Mouse (Mus musculus): Measurements from ENCODE around the gene Tmpo. TPM values are rescaled to one million over a fixed set of nuclear protein-coding genes. Genes with fewer than 3 reads are reported as not detected.
"Not testable (repeated sequence)": the region's sequence is repeated elsewhere in the genome, so short reads cannot be mapped to it uniquely, and the experiment has no call there.

Gene Tmpo
- polyA plus RNA-seq, 1 experiment from 2014 or later = 162 TPM

DNA sequence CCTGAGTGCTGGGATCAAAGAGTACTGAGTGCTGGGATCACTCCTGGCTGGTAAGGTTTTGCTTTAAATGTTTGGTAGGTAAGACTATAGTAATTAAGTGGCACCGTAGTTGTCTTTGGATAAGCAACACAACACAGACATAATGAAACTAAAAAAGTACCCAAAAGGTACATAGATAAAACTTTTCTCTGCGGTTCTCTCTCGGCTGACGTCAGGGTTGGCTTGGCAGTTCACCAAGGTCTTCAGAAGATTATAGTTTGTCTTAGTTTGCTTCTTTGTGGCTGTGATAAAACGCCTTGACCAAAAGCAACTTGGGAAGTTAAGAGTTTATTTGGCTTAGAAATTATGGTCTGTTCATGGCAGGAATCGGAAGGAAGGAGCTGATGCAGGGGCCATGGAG is 8.4 kb upstream of the Tmpo start:
- Histone ChIP-seq H3K36me3 (ENCODE audit: control insufficient read depth, insufficient read depth, low read length) (no peaks in the 10 kb centered on the region), H3K4me1 (ENCODE audit: control insufficient read depth, insufficient read depth, low read length) (peaks cover 7% of the 10 kb centered on the region; the same call in 1 of the 2 replicates), H3K9me3 (ENCODE audit: control insufficient read depth, low read length) (no peaks in the 10 kb centered on the region), H3K4me2 (ENCODE audit: low read length) (no peak overlapping the region), H3K4me3 (replicated peaks; ENCODE audit: low read depth, low read length) (no peak overlapping the region), H3K27me3 (ENCODE audit: control insufficient read depth, insufficient read depth, low read length) (no peaks in the 10 kb centered on the region), H3K9ac (replicated peaks; ENCODE audit: low read length) (no peak overlapping the region), H3K27ac (replicated peaks; ENCODE audit: low read depth, low read length) (no peak overlapping the region)
- ATAC-seq (ENCODE audit: low FRiP score, low TSS enrichment) (no peak), DNase-seq (no peak)
- WGBS = 94% methylated on average over 6 of the region's 6 CpGs

DNA sequence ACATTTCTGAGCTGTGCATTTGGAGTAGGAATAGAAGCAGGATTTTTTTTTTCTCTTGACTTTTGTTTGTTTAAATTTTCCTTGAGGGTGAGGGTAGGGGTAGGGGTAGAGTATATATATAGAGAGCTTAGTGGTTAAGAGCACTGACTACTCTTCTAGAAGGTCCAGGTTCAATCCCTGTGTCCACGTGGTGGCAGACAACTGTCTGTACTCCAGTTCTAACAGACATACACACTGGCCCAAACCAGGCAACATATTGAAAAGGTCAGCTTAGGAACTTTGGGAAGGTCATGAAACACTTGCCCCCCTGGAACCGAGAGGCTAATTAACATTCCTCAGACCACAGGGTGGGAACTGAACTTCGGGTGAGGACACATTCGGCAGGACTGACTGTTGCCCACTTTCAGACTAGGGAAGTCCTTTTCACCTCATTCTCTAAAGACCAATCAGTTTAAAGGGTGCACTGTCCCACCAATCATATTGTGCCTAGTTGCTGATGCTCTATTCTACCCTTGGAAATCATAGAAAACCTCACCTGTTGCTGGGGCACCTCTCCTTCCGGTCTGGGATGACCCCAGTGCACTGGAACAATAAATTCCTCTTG is 7.7 kb upstream of the Tmpo start:
- no peak overlapping the region for H3K4me2 ChIP-seq (ENCODE audit: low read length)
- no peak overlapping the region for H3K4me3 ChIP-seq (replicated peaks; ENCODE audit: low read depth, low read length)
- H3K27me3 ChIP-seq (ENCODE audit: control insufficient read depth, insufficient read depth, low read length) = no peaks in the 10 kb centered on the region
- no peaks in the 10 kb centered on the region for H3K36me3 ChIP-seq (ENCODE audit: control insufficient read depth, insufficient read depth, low read length)
- ATAC-seq (ENCODE audit: low FRiP score, low TSS enrichment) (no peak), DNase-seq (no peak)
- peak overlapping the region; percentile 98 for H3K27ac ChIP-seq (replicated peaks; ENCODE audit: low read depth, low read length)
- peaks cover 7% of the 10 kb centered on the region; the same call in 1 of the 2 replicates for H3K4me1 ChIP-seq (ENCODE audit: control insufficient read depth, insufficient read depth, low read length)
- WGBS = 89% methylated on average over 5 of the region's 5 CpGs
- no peak overlapping the region for H3K9ac ChIP-seq (replicated peaks; ENCODE audit: low read length)
- no peaks in the 10 kb centered on the region for H3K9me3 ChIP-seq (ENCODE audit: control insufficient read depth, low read length)

- H3K27me3 ChIP-seq (ENCODE audit: control insufficient read depth, insufficient read depth, low read length) = no peaks in the 10 kb centered on the region
- H3K4me3 ChIP-seq (replicated peaks; ENCODE audit: low read depth, low read length) = peak overlapping the region; percentile 34
- peak overlapping the region; percentile 56 for H3K4me2 ChIP-seq (ENCODE audit: low read length)
- DNase-seq = peak; percentile 96
- H3K9ac ChIP-seq (replicated peaks; ENCODE audit: low read length) = peak overlapping the region; percentile 82
- peak; percentile 78 for ATAC-seq (ENCODE audit: low FRiP score, low TSS enrichment)
- H3K4me1 ChIP-seq (ENCODE audit: control insufficient read depth, insufficient read depth, low read length) = peaks cover 14% of the 10 kb centered on the region
- no peaks in the 10 kb centered on the region for H3K36me3 ChIP-seq (ENCODE audit: control insufficient read depth, insufficient read depth, low read length)
- H3K9me3 ChIP-seq (ENCODE audit: control insufficient read depth, low read length) = no peaks in the 10 kb centered on the region
- WGBS = 0% methylated on average over 15 of the region's 15 CpGs
- H3K27ac ChIP-seq (replicated peaks; ENCODE audit: low read depth, low read length) = peak overlapping the region; percentile 98
These were observed 6.8 kb upstream of the Tmpo start for GRCm38 (mm10) chr10:91187872-91188271.

DNA sequence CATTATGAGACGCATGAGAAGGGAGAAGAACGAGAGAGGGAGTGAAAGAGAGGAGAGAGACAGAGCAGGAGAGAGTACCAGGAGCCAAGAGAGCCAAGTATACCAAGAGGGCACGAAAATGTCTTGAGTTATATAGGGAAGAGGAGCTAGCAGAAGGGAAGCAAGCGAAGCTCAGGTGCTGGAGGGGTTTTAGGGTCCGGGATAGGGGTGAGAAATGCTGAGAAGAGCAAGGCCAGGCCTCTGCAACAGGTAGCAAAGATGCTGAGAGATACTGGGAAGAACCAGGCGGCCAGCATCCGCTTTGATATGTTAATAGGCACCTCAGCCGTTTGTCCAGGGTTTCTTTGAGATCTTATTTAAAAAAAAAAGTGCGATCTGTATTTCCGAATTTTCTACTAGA is 6.2 kb upstream of the Tmpo start:
- WGBS = 7% methylated on average over 10 of the region's 10 CpGs
- peak overlapping the region; percentile 98 for H3K27ac ChIP-seq (replicated peaks; ENCODE audit: low read depth, low read length)
- peak; percentile 19; the same call in 1 of the 2 replicates for ATAC-seq (ENCODE audit: low FRiP score, low TSS enrichment)

GRCm38 (mm10) chr10:91185721-91186120 is 4.6 kb upstream of the Tmpo start:
- DNase-seq = no peak
- 90% methylated on average over 2 of the region's 2 CpGs for WGBS
- Histone ChIP-seq H3K4me2 (ENCODE audit: low read length) (no peak overlapping the region), H3K4me1 (ENCODE audit: control insufficient read depth, insufficient read depth, low read length) (peaks cover 14% of the 10 kb centered on the region), H3K36me3 (ENCODE audit: control insufficient read depth, insufficient read depth, low read length) (no peaks in the 10 kb centered on the region), H3K9me3 (ENCODE audit: control insufficient read depth, low read length) (no peaks in the 10 kb centered on the region), H3K9ac (replicated peaks; ENCODE audit: low read length) (no peak overlapping the region), H3K27ac (replicated peaks; ENCODE audit: low read depth, low read length) (no peak overlapping the region), H3K4me3 (replicated peaks; ENCODE audit: low read depth, low read length) (no peak overlapping the region), H3K27me3 (ENCODE audit: control insufficient read depth, insufficient read depth, low read length) (no peaks in the 10 kb centered on the region)
- no peak for ATAC-seq (ENCODE audit: low FRiP score, low TSS enrichment)

More for the DNA sequence above, 6.2 kb upstream of the Tmpo start:
- Histone ChIP-seq H3K4me2 (ENCODE audit: low read length) (peak overlapping the region; percentile 56), H3K4me3 (replicated peaks; ENCODE audit: low read depth, low read length) (peak overlapping the region; percentile 34), H3K9ac (replicated peaks; ENCODE audit: low read length) (peak overlapping the region; percentile 82), H3K27me3 (ENCODE audit: control insufficient read depth, insufficient read depth, low read length) (no peaks in the 10 kb centered on the region), H3K4me1 (ENCODE audit: control insufficient read depth, insufficient read depth, low read length) (peaks cover 14% of the 10 kb centered on the region), H3K9me3 (ENCODE audit: control insufficient read depth, low read length) (no peaks in the 10 kb centered on the region), H3K36me3 (ENCODE audit: control insufficient read depth, insufficient read depth, low read length) (no peaks in the 10 kb centered on the region)
- DNase-seq = peak; percentile 78

DNA sequence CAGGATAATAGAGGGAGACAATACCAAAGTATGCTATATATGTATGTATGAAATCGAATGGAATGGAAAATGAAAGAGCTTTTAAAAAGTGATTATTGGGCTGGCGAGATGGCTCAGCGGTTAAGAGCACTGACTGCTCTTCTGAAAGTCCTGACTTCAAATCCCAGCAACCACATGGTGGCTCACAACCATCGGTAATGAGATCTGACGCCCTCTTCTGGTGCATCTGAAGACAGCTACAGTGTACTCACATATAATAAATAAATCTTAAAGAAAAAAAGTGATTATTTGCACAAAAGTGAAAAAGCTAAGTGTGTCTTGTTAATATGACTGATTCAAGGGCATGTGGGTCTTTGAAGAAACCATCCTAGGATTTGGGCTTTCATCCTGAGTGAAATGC is 3.8 kb upstream of the Tmpo start:
- H3K36me3 ChIP-seq (ENCODE audit: control insufficient read depth, insufficient read depth, low read length); DNase-seq; H3K4me3 ChIP-seq (replicated peaks; ENCODE audit: low read depth, low read length); H3K27ac ChIP-seq (replicated peaks; ENCODE audit: low read depth, low read length); H3K4me2 ChIP-seq (ENCODE audit: low read length); H3K9ac ChIP-seq (replicated peaks; ENCODE audit: low read length); ATAC-seq (ENCODE audit: low FRiP score, low TSS enrichment); H3K9me3 ChIP-seq (ENCODE audit: control insufficient read depth, low read length); H3K27me3 ChIP-seq (ENCODE audit: control insufficient read depth, insufficient read depth, low read length): not testable (repeated sequence)
- WGBS = 66% methylated on average over 5 of the region's 5 CpGs
- peaks cover 14% of the 10 kb centered on the region for H3K4me1 ChIP-seq (ENCODE audit: control insufficient read depth, insufficient read depth, low read length)

DNA sequence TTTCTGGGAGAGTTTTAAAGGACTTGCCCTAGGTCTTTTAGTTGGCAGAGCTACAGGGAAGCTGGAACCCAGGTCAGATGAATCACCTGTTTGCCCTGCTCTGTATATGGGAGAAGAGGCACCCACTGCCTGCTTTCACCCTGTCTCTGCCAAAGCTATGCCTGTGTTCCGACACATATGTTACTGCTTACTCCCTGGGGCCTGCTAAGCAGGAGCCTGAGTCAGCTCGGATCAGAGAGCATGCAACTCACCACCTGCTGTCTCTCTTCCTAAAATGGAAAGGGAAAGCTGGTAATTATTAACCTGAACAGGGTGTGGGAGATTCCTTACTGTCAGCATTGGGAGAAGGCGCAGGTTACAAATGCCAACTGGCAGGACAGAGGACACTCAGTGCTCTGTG is 2.2 kb upstream of the Tmpo start:
- Histone ChIP-seq H3K27ac (replicated peaks; ENCODE audit: low read depth, low read length) (peak overlapping the region; percentile 99), H3K4me1 (ENCODE audit: control insufficient read depth, insufficient read depth, low read length) (peaks cover 12% of the 10 kb centered on the region), H3K9ac (replicated peaks; ENCODE audit: low read length) (peak overlapping the region; percentile 69; the same call in 1 of the 2 replicates), H3K36me3 (ENCODE audit: control insufficient read depth, insufficient read depth, low read length) (no peaks in the 10 kb centered on the region), H3K4me3 (replicated peaks; ENCODE audit: low read depth, low read length) (peak overlapping the region; percentile 56; the same call in 1 of the 2 replicates), H3K9me3 (ENCODE audit: control insufficient read depth, low read length) (no peaks in the 10 kb centered on the region), H3K27me3 (ENCODE audit: control insufficient read depth, insufficient read depth, low read length) (no peaks in the 10 kb centered on the region), H3K4me2 (ENCODE audit: low read length) (peak overlapping the region; percentile 51)
- DNase-seq (peak; percentile 21), ATAC-seq (ENCODE audit: low FRiP score, low TSS enrichment) (no peak)
- WGBS = 35% methylated on average over 3 of the region's 3 CpGs

- H3K9me3 ChIP-seq (ENCODE audit: control insufficient read depth, low read length) = no peaks in the 10 kb centered on the region
- under 1% methylated on average over 16 of the region's 16 CpGs for WGBS
- H3K4me2 ChIP-seq (ENCODE audit: low read length) = peak overlapping the region; percentile 51
- peak overlapping the region; percentile 69 for H3K9ac ChIP-seq (replicated peaks; ENCODE audit: low read length)
- no peaks in the 10 kb centered on the region for H3K27me3 ChIP-seq (ENCODE audit: control insufficient read depth, insufficient read depth, low read length)
- peak overlapping the region; percentile 99 for H3K27ac ChIP-seq (replicated peaks; ENCODE audit: low read depth, low read length)
- H3K4me1 ChIP-seq (ENCODE audit: control insufficient read depth, insufficient read depth, low read length) = peaks cover 9% of the 10 kb centered on the region
- ATAC-seq (ENCODE audit: low FRiP score, low TSS enrichment) = no peak
- peak overlapping the region; percentile 56 for H3K4me3 ChIP-seq (replicated peaks; ENCODE audit: low read depth, low read length)
- DNase-seq = peak; percentile 77
- no peaks in the 10 kb centered on the region for H3K36me3 ChIP-seq (ENCODE audit: control insufficient read depth, insufficient read depth, low read length)
These were observed 1.3 kb upstream of the Tmpo start for GRCm38 (mm10) chr10:91182291-91182990.

All from midbrain, embryonic 14.5 days (tissue).